Mouse (Mus musculus): ENCODE data around the gene Irf1. TPM values are rescaled to one million over a fixed set of nuclear protein-coding genes. Genes with fewer than 3 reads are reported as not detected.

Gene Irf1
- 10 to 100 TPM; 24.3 to 26.0 TPM for total RNA-seq (2021)
- long read RNA-seq, experiment 1, transcript Irf1-202 (10 exons, 2,137 nt), result major isoform, 10 of 30 reads
- long read RNA-seq, experiment 1, partial matches to known transcripts, result 4 of 30 reads
- long read RNA-seq, experiment 1, other reads (novel, unspliced or antisense), result 13 of 30 reads
- long read RNA-seq, experiment 2, transcript Irf1-202 (10 exons, 2,137 nt), result major isoform, 5 of 10 reads
- long read RNA-seq, experiment 2, partial matches to known transcripts, result 1 of 10 reads
- long read RNA-seq, experiment 2, other reads (novel, unspliced or antisense), result 2 of 10 reads

- DNase-seq, result peak; percentile 97 to 98
Observed at GRCm38 (mm10) chr11:53769760-53770124, at the start of gene Irf1. TSS of gene Irf1 (plus strand) at chr11:53770014.

- peak; percentile 45 to 52 for DNase-seq
Observed at GRCm38 (mm10) chr11:53720715-53721114, 49.1 kb upstream of the Irf1 start, which contains the start of gene Il5. TSS of gene Il5 (plus strand) at chr11:53720794.

- DNase-seq, result no peak
Observed at GRCm38 (mm10) chr11:53731457-53731856, 38.4 kb upstream of the Irf1 start.

GRCm38 (mm10) chr11:53732244-53732643, 37.6 kb upstream of the Irf1 start:
- DNase-seq, result no peak

DNA sequence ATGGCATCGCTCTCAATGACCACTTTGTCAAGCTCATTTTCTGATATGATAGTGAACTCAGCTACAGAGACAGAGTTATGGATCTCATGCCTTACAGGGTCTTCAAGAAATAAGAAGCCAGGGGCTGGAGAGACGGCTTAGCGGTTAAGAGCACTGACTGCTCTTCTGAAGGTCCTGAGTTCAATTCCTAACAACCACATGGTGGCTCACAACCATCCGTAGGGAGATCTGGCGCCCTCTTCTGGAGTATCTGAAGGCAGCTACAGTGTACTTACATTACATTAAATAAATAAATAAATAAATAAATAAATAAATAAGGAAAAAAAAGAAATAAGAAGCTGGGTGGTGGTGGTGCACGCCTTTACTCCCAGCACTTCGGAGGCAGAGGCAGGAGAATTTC, 36.0 kb upstream of the Irf1 start:
- no peak for DNase-seq

DNA sequence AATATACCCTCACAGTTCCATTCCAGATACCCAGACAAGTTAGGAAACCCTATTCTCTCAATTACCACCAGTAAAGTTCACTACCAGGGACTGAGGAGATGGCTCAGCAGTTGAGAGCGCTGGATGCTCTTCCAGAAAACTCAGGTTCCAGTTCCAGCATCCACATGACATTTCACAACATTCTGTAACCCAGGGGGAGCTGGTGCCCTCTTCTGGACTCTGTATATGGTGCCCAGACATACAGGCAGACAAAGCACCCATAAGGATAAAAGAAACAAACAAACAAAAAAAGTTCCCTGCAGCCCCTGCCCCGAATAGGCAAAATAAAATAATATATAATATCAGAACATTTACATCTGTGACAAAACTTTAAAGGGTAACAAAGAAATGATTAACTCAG, 35.4 kb upstream of the Irf1 start:
- no peak for DNase-seq

DNA sequence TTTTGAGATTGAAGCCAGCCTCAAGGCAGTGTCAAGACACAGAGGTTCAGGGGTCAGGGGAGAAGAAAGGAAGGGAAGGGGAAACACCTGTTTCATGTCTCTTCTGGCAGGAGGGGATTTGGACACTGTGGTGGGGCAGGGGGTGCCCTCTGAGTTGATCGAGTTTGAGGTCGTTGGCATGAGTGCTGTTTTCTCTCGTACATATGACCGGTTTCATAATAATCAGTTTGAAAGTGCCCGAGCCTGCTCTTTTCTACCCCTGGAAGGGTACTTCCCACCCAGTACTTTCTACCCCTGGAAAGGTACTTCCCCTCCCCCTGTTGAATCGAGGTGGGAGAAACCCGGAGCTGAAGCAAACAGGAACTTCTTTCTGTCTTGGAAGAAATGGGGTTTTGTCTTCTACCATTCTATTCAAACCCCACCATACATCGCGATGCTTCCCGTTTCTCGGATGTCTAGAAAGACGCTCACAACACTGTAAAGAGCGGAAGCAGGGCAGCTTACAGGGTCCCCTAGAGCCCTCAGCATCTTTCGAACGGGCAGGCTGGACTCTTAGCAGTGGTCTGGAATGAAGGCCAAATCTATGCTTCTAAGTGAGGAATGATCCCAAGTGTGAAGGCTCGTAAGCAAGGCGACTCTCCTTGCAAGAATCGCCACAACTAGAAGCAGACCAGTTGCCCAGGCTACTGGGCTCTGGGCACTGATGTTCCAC, 34.7 kb upstream of the Irf1 start:
- no peak for DNase-seq

DNA sequence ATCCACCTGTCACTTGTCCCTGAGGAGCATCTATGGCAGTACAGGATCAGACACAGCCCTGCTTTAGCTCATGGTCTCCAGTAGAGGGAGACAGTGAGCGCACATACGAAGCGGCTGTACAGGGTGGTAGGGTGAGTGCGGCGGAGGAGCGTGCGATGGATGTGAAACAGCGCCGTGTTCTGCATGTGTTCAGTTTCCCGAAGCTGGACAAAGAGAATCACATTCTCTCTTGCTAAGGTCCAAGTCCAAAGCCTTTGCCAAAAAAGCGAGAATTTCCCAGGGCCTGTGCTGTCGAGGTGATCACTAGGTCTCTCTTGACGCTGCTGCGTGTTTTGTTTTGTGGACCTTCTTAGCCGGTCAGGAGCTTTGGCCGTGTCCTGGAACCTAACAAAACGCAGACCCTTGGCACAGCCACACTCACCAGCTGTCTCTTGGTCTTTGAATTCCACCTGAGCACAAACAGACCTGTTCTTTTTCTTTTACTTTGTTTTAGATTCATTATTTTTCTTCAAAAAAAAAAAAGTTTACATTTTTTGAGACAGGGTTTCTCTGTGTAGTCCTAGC, 34.0 kb upstream of the Irf1 start:
- peak; percentile 59 to 74 for DNase-seq

- DNase-seq, result peak; percentile 77 to 84
Observed at GRCm38 (mm10) chr11:53736771-53737572, 32.8 kb upstream of the Irf1 start.

- peak; percentile 54 to 60 for DNase-seq
Observed at GRCm38 (mm10) chr11:53737573-53737946, 32.3 kb upstream of the Irf1 start.

- no peak for DNase-seq
Observed at GRCm38 (mm10) chr11:53742353-53742752, 27.5 kb upstream of the Irf1 start.

DNA sequence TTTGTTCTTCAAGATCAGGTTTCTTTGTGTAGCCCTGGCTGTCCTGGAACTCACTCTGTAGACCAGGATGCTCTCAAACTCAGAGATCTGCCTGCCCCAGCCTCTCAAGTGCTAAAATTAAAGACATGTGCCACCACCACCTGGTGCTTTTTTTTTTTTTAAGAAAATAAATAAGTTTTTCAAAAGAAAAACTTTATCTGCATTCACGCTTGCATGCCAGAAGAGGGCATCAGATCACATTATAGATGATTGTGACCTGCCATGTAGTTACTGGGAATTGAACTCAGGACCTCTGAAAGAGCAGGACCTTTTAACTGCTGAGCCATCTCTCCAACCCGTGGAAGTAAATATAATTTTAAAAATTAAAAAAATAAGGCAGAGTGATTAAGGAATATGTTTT, 24.6 kb upstream of the Irf1 start:
- DNase-seq, result no peak

- no peak for DNase-seq
Observed at GRCm38 (mm10) chr11:53747985-53748384, 21.8 kb upstream of the Irf1 start.

DNA sequence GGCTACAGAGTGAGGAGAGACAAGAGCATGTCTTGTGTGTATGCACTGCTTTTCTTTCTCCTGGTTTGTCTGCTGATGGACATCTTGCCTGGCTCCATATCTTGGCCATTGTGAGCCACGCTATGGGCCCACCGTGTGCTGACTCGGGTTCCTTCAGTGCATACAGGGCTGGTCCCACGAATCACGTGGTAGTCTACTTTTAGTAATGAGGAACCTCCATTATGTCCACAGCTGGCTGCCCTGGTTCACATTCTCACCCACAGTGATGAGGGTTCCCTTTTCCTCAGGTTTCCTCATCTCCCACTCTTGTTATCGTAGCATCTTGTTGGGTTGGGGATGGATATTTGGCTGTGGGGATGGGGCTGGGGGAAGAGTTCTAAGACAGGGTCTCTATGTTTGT, 21.2 kb upstream of the Irf1 start:
- DNase-seq, result no peak

- DNase-seq, result no peak
Observed at GRCm38 (mm10) chr11:53749306-53749705, 20.5 kb upstream of the Irf1 start.

GRCm38 (mm10) chr11:53749716-53750352, 20.0 kb upstream of the Irf1 start:
- no peak for DNase-seq

DNA sequence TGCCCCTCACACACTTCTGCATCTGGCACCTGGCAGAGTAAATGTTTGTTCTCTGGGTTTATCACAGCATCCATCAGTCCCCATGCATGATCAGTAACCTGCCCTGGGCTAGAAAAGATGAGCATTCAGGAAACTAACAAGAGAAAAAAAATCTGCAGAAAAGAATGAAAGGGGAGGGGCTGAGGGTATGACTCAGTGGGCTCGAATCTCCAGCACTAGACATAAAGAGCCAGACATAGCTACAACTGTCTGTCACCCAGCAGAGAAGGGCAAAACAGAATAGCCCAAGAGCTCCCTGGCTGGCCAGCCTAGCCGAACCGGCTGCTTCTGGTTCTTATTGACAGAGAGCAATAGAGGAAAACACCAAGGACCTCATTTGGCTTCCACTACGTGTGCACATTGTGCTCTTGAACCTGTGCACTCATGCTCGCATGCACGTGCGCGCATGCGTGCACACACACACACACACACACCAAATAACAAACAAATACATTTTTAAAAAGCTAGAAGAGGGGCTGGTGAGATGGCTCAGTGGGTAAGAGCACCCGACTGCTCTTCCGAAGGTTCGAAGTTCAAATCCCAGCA, 14.7 kb upstream of the Irf1 start:
- DNase-seq, result no peak

DNA sequence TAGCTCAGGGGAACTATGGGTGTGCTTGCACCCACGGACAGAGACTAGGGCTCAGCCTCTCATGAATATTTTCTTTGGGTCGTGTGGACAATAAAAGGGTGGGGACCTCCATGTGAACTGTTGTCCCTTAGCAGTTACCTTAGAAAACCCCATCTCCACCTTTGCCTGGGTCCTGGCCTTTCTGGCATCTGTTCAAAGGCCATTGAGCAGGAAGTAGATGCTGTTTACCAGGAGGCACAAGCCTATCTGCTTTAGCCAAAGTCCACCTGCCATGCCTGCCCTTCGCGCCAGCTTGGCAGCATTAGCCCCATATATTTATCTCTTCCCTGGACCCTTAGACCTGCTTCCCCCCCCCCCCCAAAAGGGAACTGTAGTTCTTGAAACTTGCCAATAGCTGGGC, 12.2 kb upstream of the Irf1 start:
- no peak for DNase-seq

DNA sequence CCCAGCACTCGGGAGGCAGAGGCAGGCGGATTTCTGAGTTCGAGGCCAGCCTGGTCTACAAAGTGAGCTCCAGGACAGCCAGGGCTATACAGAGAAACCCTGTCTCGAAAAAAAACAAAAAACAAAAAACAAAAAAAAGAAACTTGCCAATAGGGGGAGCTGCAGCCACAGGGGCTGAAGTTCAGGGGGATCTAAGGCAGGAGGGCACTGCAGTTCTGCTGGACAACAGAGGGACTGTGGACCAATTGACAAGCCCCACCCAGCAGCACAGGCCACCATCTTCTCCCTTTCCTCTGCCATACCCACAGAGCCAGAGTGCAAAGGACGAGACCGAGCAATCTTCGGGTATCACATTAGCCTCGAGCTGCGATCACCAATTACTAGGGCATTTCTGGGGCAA, 11.8 kb upstream of the Irf1 start:
- peak in 1 of 2 experiments; percentile 49 for DNase-seq

DNA sequence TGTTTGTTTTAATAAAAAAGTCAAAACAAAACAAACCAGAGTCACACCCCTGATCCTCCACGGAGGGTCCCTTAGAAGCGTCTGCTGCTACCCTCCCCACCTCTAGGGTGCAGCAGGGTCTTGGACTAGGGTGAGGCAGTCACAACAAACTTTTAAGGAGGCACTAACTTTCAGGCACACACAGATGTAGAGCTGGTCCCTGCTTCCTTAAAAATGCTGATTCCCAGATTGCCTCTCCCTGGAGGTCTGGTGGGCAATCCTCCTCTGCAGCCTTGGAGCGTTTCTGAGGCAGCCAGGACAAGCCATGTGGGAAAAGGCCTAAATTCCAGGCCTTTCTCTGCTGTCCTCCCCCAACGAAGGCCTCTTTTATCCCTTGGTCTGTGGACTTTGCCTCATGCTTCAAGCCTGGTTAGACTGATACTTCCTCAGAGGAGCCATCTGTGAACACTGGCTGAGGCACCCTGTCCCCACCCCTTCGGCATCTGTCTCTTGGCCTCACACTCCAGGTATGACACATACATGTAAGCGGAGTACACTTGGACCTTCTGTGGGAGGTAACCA, 10.9 kb upstream of the Irf1 start:
- DNase-seq, result no peak

All from adrenal gland, postnatal 36 days (tissue).